Mouse (Mus musculus) T-helper 1 cell (primary cell): ENCODE results near the gene Gpsm1.

Source experiments
- in situ Hi-C: fragments of 300-600 bp; cut with MboI, MseI; formaldehyde crosslinking; loops from one replicate; pipeline ENCODE4 v1.15.1; 2025; ENCODE audit warnings: high pct_unique_total_duplicates

Gene Gpsm1

GRCm38 (mm10) chr2:26315072-26315924 is at the start of gene Gpsm1:
Gpsm1 (plus strand) TSS chr2:26315515.
- in situ Hi-C loops, result no loop called here

GRCm38 (mm10) chr2:26266066-26266742 is 49.1 kb upstream of the Gpsm1 start:
- in situ Hi-C loops, result no loop called here

GRCm38 (mm10) chr2:26268216-26268615 is 47.1 kb upstream of the Gpsm1 start:
- in situ Hi-C loops, result no loop called here

GRCm38 (mm10) chr2:26273611-26274010 is 41.7 kb upstream of the Gpsm1 start:
- in situ Hi-C loops, result loop anchor here (5.0 kb wide), 1 partner anchor 96 kb away; no protein-coding TSS in a partner anchor

GRCm38 (mm10) chr2:26279712-26280111 is 35.6 kb upstream of the Gpsm1 start:
- in situ Hi-C loops, result loop anchor here (5.0 kb wide), 1 partner anchor 122 kb away; no protein-coding TSS in a partner anchor

- in situ Hi-C loops, result no loop called here
These were observed 34.7 kb upstream of the Gpsm1 start for GRCm38 (mm10) chr2:26280594-26280993.

- in situ Hi-C loops, result no loop called here
These were observed 29.5 kb upstream of the Gpsm1 start for GRCm38 (mm10) chr2:26285804-26286203.

- in situ Hi-C loops, result no loop called here
These were observed 28.9 kb upstream of the Gpsm1 start for GRCm38 (mm10) chr2:26286391-26286790.

GRCm38 (mm10) chr2:26290133-26290532 is 25.2 kb upstream of the Gpsm1 start:
- in situ Hi-C loops, result loop anchor here (10.0 kb wide), 1 partner anchor 1785 kb away; no protein-coding TSS in a partner anchor

GRCm38 (mm10) chr2:26294457-26294856 is 20.9 kb upstream of the Gpsm1 start, which contains the start of gene Ccdc187:
Ccdc187 (minus strand) TSS chr2:26294557.
- in situ Hi-C loops, result loop anchor here (10.0 kb wide), 1 partner anchor 1790 kb away; no protein-coding TSS in a partner anchor

GRCm38 (mm10) chr2:26296606-26297195 is 18.6 kb upstream of the Gpsm1 start:
- in situ Hi-C loops, result loop anchor here (10.0 kb wide), 1 partner anchor 1792 kb away; no protein-coding TSS in a partner anchor

- in situ Hi-C loops, result loop anchor here (10.0 kb wide), 1 partner anchor 1794 kb away; no protein-coding TSS in a partner anchor
These were observed 17.0 kb upstream of the Gpsm1 start for GRCm38 (mm10) chr2:26298208-26298855.

GRCm38 (mm10) chr2:26298856-26299230 is 16.5 kb upstream of the Gpsm1 start:
- in situ Hi-C loops, result loop anchor here (10.0 kb wide), 1 partner anchor 1794 kb away; no protein-coding TSS in a partner anchor

- in situ Hi-C loops, result loop anchor here (10.0 kb wide), 1 partner anchor 1795 kb away; no protein-coding TSS in a partner anchor
These were observed 16.0 kb upstream of the Gpsm1 start for GRCm38 (mm10) chr2:26299336-26299735.

- in situ Hi-C loops, result no loop called here
These were observed 15.0 kb upstream of the Gpsm1 start for GRCm38 (mm10) chr2:26300161-26300807.

GRCm38 (mm10) chr2:26300808-26301174 is 14.5 kb upstream of the Gpsm1 start:
- in situ Hi-C loops, result no loop called here

- in situ Hi-C loops, result no loop called here
These were observed 13.3 kb upstream of the Gpsm1 start for GRCm38 (mm10) chr2:26302005-26302503.

- in situ Hi-C loops, result no loop called here
These were observed 10.6 kb upstream of the Gpsm1 start for GRCm38 (mm10) chr2:26304711-26305110.

GRCm38 (mm10) chr2:26305555-26305954 is 9.8 kb upstream of the Gpsm1 start:
- in situ Hi-C loops, result no loop called here

- in situ Hi-C loops, result no loop called here
These were observed 8.6 kb upstream of the Gpsm1 start for GRCm38 (mm10) chr2:26306702-26307101.

- in situ Hi-C loops, result no loop called here
These were observed 5.6 kb upstream of the Gpsm1 start for GRCm38 (mm10) chr2:26309739-26310138.
